Mouse (Mus musculus) right cerebral cortex, postnatal 14 days (tissue): ENCODE data around the gene Fxyd6.

Experiments
- DNase-seq: peaks from one replicate; pipeline ENCODE4 v3.0.0; 2022

Gene Fxyd6

DNA sequence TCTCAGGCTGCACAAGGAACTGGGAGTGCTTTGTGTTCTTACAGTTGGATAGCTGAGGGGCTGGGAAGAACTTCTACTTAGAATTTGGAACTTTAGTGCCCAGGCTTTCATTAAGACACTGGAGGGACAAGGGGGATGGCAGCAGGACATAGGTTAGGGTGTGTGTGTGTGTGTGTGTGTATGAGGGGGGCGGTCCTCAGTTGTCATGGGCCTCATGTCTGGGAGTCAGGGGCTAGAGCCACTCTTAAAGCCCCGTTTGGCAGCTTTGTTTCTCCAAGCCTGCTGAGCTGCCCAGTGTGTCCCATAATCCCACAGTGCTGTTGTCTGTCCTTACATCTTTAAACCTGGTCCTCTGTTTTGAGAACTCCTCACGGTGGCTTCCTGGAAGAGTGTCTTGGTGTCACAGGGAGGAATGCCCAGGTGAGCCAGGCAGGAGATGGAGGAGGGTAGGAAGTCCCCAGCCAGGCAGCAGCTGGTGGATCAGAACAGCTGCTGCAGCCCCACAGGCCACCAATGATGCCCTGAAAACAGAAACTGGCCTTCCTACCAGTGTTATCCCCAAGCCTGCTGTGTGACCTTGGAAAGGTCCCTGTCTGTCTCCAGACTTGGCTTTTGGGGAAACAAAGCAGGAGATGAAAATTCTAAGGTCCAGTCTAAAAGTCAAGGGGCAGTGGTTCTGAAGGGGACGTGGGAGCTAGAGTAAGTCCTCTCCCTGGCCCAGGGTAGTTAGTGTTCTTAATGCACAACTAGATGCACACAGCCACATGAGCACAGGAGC is 42.9 kb downstream of the Fxyd6 start:
- no peak for DNase-seq

GRCm38 (mm10) chr9:45413478-45414140 is 43.6 kb downstream of the Fxyd6 start:
- DNase-seq, result peak; percentile 66

DNA sequence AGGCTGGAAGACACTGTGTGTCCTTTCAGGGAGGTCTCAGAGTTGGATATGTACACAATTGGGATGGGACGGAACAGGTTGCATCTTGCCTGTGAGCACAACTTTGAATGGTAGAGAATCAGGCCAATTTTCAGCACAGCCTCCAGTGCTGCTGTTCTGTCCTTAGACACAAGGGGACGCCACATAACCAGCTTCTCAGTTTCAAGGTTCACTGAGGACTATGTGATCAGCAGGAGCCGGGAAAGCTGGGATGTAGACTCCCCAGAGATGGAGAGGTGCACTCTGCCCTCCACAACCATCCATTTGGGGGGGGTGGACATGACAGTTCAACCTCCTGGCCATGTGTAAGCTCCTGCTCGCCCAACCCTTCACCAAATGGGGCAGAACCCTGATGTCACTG is 45.9 kb downstream of the Fxyd6 start:
- peak; percentile 81 for DNase-seq

GRCm38 (mm10) chr9:45417245-45417644 is 47.3 kb downstream of the Fxyd6 start:
- peak; percentile 58 for DNase-seq

DNA sequence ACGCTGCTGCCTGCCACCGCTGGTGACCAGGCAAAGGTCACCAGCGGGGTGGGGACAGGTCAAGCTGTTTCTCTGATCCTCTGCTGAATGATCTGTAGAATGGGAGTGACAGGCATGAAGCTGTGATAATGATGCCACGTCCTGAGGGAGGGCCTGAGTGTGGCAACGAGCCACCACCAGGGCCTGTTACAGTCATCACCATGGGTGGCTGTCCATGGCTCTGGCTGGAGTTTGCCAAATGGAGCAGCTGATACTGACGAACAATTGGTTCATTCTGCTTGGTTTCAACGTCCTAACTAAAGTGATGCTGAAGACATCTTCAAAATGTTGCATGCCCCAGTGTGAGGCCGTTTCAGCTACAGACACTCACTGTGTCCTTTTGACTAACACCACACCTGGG is 48.3 kb downstream of the Fxyd6 start:
- no peak for DNase-seq

- DNase-seq, result peak; percentile 50
These were observed 51.2 kb downstream of the Fxyd6 start for GRCm38 (mm10) chr9:45421209-45421608.

DNA sequence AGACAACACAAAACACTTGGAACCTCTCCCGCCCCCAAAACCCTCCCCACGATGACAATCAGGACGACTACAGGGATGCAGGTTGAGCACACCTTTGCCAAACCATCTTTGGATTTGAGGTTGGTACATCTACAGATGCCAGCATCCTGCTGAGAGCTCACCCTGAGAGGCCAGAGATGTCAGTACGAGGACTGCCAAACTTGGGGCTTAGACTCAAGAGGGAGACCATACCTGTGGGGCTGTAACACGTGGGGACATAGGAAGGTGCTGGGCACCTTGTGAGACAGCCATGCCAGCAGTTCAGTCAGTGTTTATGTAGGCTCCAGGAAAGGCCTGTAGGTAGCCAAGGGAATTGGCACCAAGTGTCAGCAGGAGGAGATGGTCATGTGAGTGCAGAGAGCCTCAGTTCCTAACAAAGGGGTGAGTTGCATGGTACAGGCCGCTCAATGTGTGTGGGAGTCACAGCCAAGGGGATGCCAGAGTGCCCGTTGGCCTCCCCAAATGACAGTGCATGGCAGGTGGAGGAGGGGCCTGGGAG is 52.8 kb downstream of the Fxyd6 start:
- DNase-seq, result no peak

GRCm38 (mm10) chr9:45426456-45426855 is 56.5 kb downstream of the Fxyd6 start, which contains the start of gene Dscaml1:
TSS of gene Dscaml1 (plus strand) at chr9:45426628.
- DNase-seq, result no peak

DNA sequence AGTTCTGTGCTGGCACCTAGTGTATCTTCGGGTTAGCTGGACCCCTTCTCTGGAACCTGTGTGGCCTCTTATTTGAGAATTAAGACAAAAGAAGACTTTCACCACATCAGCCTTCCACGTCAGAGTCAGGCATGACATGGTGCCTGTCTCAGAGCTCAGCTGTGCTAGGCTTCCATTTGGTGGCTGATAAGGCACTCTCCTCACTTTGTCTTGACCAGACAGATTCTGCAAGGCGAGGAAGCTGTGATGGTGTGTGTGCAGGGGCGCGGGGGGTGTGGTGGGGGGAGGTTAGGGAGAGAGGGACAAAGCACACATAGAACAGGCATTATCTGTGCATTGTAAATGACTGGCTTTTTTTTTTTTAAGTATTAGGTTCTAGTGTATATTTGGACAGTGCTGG is 59.4 kb downstream of the Fxyd6 start:
- DNase-seq, result no peak

GRCm38 (mm10) chr9:45429951-45430697 is 60.1 kb downstream of the Fxyd6 start:
- peak; percentile 73 for DNase-seq

DNA sequence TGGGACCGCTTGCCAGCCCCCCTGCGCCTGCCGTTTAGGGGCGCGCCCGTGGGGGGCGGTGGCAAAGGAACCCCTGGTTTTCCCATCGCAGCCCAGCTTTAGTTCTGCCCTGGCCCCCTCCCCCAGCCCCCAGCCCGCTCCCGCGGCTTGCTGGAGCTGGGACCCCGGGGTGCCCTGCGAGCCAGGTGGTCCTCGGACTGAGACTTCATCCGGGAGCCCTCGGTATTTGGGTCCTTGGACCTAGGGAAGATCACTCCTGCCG is 60.6 kb downstream of the Fxyd6 start:
- DNase-seq, result no peak

DNA sequence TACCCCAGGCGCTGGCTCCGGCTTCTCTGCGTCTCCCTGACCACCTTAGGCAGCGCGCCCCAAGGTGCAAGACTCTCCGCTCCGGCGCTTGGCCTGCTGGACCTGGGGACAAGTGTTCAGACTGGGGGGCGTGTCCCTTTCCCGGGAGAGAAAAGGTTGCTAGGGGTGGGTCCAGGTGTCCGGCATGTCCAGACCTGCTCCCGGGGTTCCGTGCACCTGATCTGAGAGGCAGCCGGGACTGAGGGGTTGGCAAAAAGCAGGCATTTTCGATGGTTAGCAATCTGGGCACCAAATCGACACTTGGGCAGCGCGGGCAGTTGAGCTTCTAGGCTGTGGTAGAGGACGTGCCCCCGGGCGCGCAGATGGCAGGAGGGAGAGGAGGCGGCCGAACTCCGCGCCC is 61.2 kb downstream of the Fxyd6 start:
- no peak for DNase-seq

- peak; percentile 38 for DNase-seq
These were observed 62.7 kb downstream of the Fxyd6 start for GRCm38 (mm10) chr9:45432639-45433038.

DNA sequence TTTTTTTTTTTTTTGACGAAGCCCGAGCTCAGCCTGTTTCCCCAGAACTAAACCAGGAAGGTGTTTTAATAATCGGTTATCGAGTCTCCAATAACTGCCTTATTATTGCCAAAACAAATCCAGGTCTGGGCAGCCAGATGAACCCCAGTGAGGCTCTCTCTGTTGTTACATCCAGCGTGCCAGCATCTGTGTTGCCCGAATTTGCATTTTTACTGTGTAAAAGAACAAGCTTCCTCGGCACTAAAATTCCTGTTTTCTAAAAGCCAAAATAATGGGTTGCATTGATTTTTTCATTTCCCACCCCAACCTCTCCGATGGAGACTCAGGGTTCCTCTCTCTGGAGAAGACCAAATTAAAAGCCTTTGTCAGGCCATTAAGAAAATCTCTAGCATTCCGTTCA is 63.1 kb downstream of the Fxyd6 start:
- no peak for DNase-seq

GRCm38 (mm10) chr9:45434171-45434570 is 64.2 kb downstream of the Fxyd6 start:
- DNase-seq, result peak; percentile 45

DNA sequence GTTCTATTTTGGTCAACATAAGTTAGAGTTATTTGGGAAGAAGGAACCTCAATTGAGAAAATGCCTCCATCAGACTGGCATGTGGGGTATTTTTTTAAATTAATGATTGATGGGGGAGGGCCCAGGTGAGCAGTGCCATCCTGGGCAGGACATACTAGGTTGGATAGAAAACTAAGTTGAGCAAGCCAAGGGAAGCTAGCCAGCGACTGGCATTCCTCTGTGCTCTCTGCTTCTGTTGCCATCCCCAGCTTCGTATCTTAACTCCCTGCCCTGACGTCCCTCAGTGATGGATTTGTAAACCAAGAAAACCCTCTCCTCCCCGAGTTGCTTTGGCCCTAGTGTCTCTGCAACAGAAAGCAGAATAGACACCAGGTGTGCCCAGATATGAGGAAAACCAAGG is 69.0 kb downstream of the Fxyd6 start:
- DNase-seq, result no peak

- no peak for DNase-seq
These were observed 70.2 kb downstream of the Fxyd6 start for GRCm38 (mm10) chr9:45440083-45440784.

DNA sequence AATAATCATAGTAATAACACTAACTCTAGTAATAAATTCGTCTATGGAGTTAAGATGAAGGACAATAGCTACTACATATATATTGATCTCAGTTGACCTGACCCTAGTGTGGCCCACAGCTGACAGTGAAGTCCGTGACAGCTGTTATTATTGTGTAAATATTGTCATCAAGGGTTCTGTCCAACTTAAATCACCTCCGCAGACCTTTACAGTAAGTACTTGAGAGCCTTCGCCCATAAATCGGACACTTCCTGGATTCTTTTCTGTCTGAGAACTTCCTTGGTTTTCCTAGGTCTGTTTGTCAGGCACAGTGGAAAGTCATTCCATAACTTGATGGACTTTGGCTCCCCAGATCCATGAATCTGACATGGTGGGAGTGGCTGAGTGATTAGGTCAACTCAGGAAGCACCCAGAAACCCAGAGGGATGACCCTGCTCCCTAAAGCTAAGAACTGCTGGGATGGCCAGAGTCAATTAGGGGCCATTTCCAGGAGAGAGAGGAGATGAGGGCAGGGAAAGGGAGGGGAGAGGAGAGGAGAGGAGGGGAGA is 74.3 kb downstream of the Fxyd6 start:
- DNase-seq, result no peak
